Mouse (Mus musculus) layer of hippocampus, adult 9-10 months (tissue): ENCODE results near the gene Rpl14.
"Not testable (repeated sequence)": the region's sequence is repeated elsewhere in the genome, so short reads cannot be mapped to it uniquely, and the experiment has no call there.

Source experiments
- DNase-seq: peaks from one replicate; pipeline ENCODE4 v3.0.0; 2022; ENCODE audit warnings: low spot score

Rpl14 gene

GRCm38 (mm10) chr9:120570741-120571592, at the start of gene Rpl14:
Rpl14 (plus strand) TSS chr9:120571444.
- DNase-seq, result peak; percentile 94

- DNase-seq, result no peak
Observed at GRCm38 (mm10) chr9:120527270-120527669, 44.0 kb upstream of the Rpl14 start.

GRCm38 (mm10) chr9:120527919-120528318, 43.3 kb upstream of the Rpl14 start:
- no peak for DNase-seq

DNA sequence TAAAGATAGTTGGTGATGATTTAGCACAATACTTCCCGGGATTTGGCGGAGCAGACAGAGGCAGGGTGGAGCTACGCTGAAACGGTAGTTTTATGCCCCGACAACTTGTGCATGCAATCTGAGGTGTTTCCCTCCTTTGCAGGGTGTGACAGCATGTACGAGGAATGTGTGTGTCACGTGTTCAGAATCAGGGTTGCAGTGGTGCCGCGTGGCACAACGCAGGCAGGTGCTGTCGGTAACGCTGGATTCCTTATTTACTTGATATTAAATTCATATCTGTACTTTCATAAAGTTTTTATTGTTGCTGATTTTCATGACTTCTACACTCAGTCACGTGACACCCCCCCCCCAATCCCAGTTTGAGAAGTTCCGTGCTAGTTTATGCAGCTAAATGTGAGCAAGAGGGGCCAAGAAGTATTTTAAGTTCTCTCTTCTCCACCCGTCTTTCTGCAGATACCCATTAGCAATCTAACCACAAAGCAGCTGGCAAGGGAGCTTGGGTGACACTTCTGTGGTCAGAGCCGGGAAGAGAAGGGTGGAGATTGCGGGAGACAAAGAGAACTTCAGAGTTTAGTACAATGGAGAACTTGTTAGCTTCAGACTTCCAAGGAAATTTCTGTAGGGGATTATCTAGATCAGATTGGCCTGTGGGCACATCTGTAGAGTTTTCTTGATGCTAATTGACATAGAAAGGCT, 42.3 kb upstream of the Rpl14 start:
- no peak for DNase-seq

DNA sequence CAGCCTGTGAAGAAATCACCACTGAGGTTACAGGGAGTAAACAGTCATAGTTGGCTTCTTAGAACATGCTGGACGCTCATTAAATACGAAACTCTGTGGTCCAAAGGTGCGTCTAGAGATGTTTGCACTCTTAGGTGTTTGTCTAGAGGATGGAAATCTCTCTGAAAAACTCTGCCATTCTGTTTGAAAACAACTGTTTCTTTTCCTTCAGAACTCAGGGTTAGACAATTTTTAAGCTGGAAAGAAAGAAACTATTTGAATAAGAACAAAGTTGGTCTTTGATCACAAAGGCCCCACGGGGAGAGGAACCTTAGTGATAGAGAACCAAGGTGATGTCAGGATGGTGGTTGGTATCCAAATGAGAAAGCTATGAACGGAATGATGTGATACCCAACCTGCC, 40.8 kb upstream of the Rpl14 start:
- no peak for DNase-seq

DNA sequence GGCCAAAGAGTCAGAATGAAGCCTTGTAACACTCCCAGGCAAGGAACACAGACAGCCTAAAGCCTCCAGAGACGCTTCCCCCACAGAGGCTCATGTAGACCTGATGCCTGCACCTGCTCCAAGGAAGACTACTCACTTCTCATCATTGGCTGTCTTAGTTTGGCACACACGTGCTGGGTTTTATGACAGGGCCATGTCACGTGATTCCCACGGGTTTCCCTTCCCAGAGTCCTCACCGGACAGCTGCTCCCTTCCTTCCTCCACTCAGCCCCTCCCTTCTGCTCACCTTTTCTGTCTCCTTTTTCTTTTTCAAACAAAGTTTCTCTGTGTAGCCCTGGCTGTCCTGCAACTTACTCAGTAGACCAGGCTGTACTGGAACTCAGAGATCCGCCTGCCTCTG, 39.2 kb upstream of the Rpl14 start:
- DNase-seq, result no peak

DNA sequence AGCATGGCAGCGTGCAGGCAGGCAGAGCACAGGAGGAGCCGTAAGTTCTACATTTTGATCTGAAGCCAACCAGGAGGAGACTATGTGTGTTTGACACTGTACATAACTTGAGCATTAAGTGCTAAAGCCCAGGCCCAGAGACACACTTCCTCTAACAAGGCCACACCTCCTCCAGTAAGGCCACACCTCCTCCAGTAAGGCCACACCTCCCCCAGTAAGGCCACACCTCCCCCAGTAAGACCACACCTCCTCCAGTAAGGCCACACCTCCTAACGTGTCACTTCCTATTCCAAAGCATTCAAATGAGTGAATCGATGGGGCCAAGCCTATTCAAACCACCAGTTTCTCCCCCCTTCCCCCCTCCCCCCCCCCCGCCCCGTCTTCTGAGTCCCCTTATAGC, 38.6 kb upstream of the Rpl14 start:
- no peak for DNase-seq

DNA sequence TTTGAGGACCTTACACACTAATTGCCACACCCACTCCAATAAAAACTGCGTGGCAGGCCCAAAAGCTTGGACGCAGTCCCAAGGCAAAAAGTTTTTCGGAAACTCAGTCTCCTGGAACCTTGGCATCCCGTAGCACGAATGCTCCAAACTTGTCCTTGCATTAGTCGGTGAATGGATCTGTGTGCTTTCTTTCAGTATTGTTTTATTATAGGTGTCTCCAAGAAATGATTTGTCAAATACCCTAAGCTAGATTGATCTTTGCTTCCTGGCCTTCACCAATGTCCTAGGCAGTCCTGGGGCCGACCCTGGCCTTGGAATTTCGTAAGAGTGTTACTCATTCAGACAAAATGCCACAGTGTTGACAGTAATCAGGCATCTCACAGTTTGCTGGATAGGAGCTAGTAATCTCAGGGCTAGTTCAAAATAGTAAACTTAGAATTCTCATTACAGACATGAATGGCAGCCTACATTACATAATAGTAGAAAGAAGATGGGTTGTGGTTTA, 37.7 kb upstream of the Rpl14 start:
- DNase-seq, result not testable (repeated sequence)

GRCm38 (mm10) chr9:120539662-120540251, 31.5 kb upstream of the Rpl14 start, which contains the start of gene Entpd3:
Entpd3 (plus strand) TSS chr9:120539818.
- DNase-seq, result no peak

GRCm38 (mm10) chr9:120541411-120541810, 29.8 kb upstream of the Rpl14 start:
- DNase-seq, result no peak

- DNase-seq, result no peak
Observed at GRCm38 (mm10) chr9:120542241-120542640, 29.0 kb upstream of the Rpl14 start.

DNA sequence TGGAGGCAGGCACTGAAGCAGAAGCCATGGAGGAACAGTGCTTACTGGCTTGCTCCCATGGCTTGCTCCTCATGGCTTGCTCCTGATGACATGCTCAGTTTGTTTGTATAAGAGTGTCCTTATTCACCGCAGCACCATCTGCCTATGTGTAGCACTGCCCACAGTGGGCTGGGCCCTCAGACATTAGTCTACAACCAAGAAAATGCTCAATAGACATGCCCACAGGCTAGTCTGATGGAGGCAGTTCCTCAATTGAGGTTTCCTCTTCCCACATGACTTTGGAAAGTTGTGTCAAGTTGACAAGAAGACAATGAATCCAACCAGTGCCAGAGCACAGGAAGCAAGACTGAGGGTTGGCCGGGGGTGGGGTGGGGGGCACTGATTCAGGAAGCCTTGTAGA, 25.2 kb upstream of the Rpl14 start:
- DNase-seq, result no peak

- DNase-seq, result no peak
Observed at GRCm38 (mm10) chr9:120546482-120546881, 24.8 kb upstream of the Rpl14 start.

DNA sequence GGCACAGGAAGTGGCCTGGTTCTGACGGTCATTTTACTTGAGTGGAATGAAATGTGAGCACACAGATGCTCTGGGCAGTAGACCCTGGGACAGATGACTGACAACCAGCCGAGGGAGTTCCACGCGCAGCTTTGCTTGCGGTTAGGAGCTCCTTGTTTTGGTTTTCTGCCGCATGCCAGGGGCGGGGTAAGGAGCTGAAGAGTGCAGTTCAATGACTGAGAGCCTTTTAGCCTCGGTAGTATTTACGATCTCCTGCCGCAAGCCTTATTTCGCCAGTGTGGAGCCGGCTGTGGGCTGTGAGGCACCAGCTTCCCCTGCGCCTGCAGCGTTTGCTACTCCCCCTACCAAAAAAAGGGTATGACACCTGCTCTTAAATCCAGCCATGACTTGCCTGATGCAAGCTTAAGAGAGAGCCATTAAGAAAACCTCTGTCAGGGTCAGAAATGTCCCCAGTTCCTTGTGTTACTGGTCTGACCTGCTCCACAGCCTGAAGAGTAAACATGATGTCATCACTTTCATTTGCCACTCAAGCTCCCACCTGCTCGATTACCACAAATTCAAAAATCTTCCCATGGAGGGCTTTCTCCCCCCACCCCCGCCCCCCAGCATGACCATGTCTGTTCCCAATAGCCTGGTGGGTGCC, 24.1 kb upstream of the Rpl14 start:
- DNase-seq, result no peak

GRCm38 (mm10) chr9:120550778-120551177, 20.5 kb upstream of the Rpl14 start:
- no peak for DNase-seq

- no peak for DNase-seq
Observed at GRCm38 (mm10) chr9:120563590-120563989, 7.7 kb upstream of the Rpl14 start.

GRCm38 (mm10) chr9:120564247-120564646, 7.0 kb upstream of the Rpl14 start:
- DNase-seq, result no peak

- no peak for DNase-seq
Observed at GRCm38 (mm10) chr9:120566384-120566783, 4.9 kb upstream of the Rpl14 start.

- no peak for DNase-seq
Observed at GRCm38 (mm10) chr9:120568917-120569316, 2.3 kb upstream of the Rpl14 start.

- no peak for DNase-seq
Observed at GRCm38 (mm10) chr9:120569721-120570333, 1.4 kb upstream of the Rpl14 start.

GRCm38 (mm10) chr9:120570334-120570725, 914 bp upstream of the Rpl14 start:
- DNase-seq, result no peak
